Mouse (Mus musculus) bone marrow macrophage, adult 2 months (primary cell): ENCODE data around the gene Amer2.

ENCODE experiments used
- CTCF ChIP-seq: IDR thresholded peaks from 2 replicates; pipeline ENCODE4 v1.5.1; 2012; ENCODE audit warnings: low read depth, mild to moderate bottlenecking, low read length, moderate library complexity
- POLR2A ChIP-seq: IDR thresholded peaks from 2 replicates; pipeline ENCODE4 v1.6.1; 2012; ENCODE audit warnings: mild to moderate bottlenecking, low read depth, low read length, borderline replicate concordance

GRCm38 (mm10) chr14:60392202-60392601 is 19.1 kb downstream of the Amer2 start:
- TF ChIP-seq POLR2A (no peak), CTCF (no peak)
